Mouse (Mus musculus) hindbrain, embryonic 16.5 days (tissue): ENCODE measurements at regions not wholly inside any gene's neighbourhood (a gene's known extent, or its start where the extent isn't known, plus 50 kb on each side); places are given as distances from the start of the nearest gene placed in this dataset.

Experiments
- ATAC-seq: fragments of 200-750 bp; cut with Nextera tagmentation; 2 replicates; pipeline ENCODE4 v1.8.0; 2017; ENCODE audit warnings: moderate TSS enrichment, moderate library complexity
- H3K27ac ChIP-seq: fragments of 300-500 bp; sonication (generic); 2 replicates; pipeline ENCODE4 v1.5.1; 2014; ENCODE audit warnings: low read depth, mild to moderate bottlenecking, control low read depth, low read length, moderate library complexity
- H3K27me3 ChIP-seq: fragments of 300-500 bp; sonication (generic); replicated peaks from 2 replicates; pipeline ENCODE4 v1.6.1; 2014; ENCODE audit warnings: low read length; ENCODE audit not compliant: control insufficient read depth, insufficient read depth
- H3K36me3 ChIP-seq: fragments of 300-500 bp; sonication (generic); 2 replicates; pipeline ENCODE4 v1.6.1; 2014; ENCODE audit warnings: mild to moderate bottlenecking, low read length, moderate library complexity, mixed read lengths; ENCODE audit not compliant: control insufficient read depth, insufficient read depth
- H3K4me1 ChIP-seq: fragments of 300-500 bp; sonication (generic); 2 replicates; pipeline ENCODE4 v1.6.1; 2014; ENCODE audit warnings: low read depth, low read length; ENCODE audit not compliant: control insufficient read depth, insufficient read depth
- H3K4me2 ChIP-seq: fragments of 300-500 bp; sonication (generic); 2 replicates; pipeline ENCODE4 v1.6.1; 2014; ENCODE audit warnings: mild to moderate bottlenecking, low read length, control low read depth, moderate library complexity
- H3K4me3 ChIP-seq: fragments of 300-500 bp; sonication (generic); 2 replicates; pipeline ENCODE4 v1.5.1; 2014; ENCODE audit warnings: mild to moderate bottlenecking, low read length, control low read depth, moderate library complexity
- H3K9ac ChIP-seq: fragments of 300-500 bp; sonication (generic); 2 replicates; pipeline ENCODE4 v1.6.1; 2014; ENCODE audit warnings: low read depth, mild to moderate bottlenecking, control low read depth, low read length, moderate library complexity
- H3K9me3 ChIP-seq: fragments of 300-500 bp; sonication (generic); 2 replicates; pipeline ENCODE4 v1.6.1; 2014; ENCODE audit warnings: mild to moderate bottlenecking, low read length, moderate library complexity; ENCODE audit not compliant: control insufficient read depth
- WGBS: fragments of 180-500 bp; shearing (Covaris S2); extraction: QIAGEN DNeasy Blood & Tissue Kit; methylation state at CpG from one replicate; pipeline ENCODE4 v1.1.7; 2014; 5-methylcytosine and 5-hydroxymethylcytosine counted together

DNA sequence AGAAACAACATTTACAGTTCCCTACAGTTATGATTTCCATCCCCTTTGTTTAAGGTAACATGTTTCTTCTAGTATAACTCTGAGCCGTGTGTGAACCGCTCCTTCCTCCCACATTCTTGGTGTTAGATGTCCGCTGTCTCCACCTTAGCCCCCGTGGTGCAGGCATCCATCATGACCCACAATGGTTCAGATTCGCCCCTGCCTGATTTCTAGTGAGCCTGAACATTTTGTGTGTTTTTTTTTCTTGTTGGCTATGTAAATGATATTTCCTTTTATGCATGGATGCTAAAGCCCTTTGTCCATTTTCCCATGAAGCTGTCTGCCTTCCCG lies 229.5 kb downstream of the Prdm2 start:
- ATAC-seq = no peak
- H3K36me3 ChIP-seq = no peaks in the 10 kb centered on the region
- H3K27me3 ChIP-seq = no peaks in the 10 kb centered on the region
- no peaks in the 10 kb centered on the region for H3K9me3 ChIP-seq
- no peak overlapping the region for H3K9ac ChIP-seq
- H3K4me1 ChIP-seq = peaks cover 7% of the 10 kb centered on the region
- WGBS = 19% methylated on average over 6 of the region's 6 CpGs
- no peak overlapping the region for H3K27ac ChIP-seq
- H3K4me3 ChIP-seq = no peak overlapping the region
- no peak overlapping the region for H3K4me2 ChIP-seq

DNA sequence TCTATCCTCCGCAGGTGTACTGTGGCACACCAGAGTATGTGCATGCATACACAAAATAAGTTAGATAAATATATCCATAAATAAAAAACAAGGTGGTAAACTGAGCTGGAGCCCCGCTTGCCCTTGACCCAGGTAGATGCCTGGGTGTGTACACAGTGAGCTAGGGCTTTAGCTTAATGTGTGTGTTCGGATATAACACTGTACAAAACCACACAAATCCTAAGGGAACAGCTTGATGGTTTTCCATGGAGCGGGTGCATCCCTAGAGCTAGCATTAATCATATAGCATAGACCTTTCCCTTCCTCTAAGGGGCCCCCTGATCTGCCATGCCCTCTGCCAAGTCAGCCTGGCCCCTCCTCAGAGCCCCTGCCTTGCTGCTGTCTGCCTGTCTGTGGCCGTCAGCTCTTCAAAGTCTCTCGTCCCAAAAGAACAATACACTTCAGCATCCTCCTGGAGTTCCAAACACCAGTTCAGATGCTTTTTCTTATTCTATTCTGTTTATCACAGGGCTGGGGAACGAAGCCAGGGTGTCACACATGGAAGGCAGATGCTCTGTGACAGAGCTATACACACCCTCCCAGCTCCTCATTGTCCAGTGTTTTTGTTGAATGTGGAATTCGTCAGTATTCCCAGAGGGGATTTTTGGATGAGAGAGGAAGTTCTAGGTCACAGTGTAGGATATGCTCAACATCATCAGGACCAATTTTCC lies 230.1 kb downstream of the Prdm2 start:
- Histone ChIP-seq H3K4me2 (no peak overlapping the region), H3K27me3 (no peaks in the 10 kb centered on the region), H3K4me1 (peaks cover 7% of the 10 kb centered on the region), H3K9me3 (no peaks in the 10 kb centered on the region), H3K4me3 (no peak overlapping the region), H3K27ac (no peak overlapping the region), H3K36me3 (no peaks in the 10 kb centered on the region), H3K9ac (peak overlapping the region; percentile 24; the same call in 1 of the 2 replicates)
- 47% methylated on average over 8 of the region's 8 CpGs for WGBS
- ATAC-seq = peak; percentile 42; the same call in 1 of the 2 replicates

DNA sequence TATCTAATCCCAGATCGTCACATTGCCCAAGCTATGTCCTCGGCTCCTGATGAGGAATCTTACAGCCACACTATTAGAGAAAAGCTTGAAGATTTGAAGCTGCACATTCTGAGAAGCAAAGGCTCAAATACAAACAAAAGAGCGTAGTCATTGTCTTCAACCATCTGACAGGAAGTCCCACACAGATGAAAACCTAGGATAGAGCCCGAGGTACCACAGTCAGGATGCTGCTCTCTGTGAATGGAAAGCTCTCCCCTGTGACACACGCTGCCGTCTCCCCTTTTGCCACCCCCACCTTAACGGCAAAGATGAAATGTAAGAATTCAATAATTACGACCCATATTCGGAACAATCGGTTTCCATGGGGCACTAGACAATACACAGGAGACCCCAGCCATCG lies 237.2 kb downstream of the Prdm2 start:
- WGBS = 70% methylated on average over 11 of the region's 11 CpGs
- H3K36me3 ChIP-seq = no peaks in the 10 kb centered on the region
- H3K27me3 ChIP-seq = no peaks in the 10 kb centered on the region
- H3K9ac ChIP-seq = no peak overlapping the region
- no peaks in the 10 kb centered on the region for H3K4me1 ChIP-seq
- H3K9me3 ChIP-seq = no peaks in the 10 kb centered on the region
- no peak overlapping the region for H3K4me3 ChIP-seq
- H3K4me2 ChIP-seq = no peak overlapping the region
- H3K27ac ChIP-seq = no peak overlapping the region
- ATAC-seq = no peak

DNA sequence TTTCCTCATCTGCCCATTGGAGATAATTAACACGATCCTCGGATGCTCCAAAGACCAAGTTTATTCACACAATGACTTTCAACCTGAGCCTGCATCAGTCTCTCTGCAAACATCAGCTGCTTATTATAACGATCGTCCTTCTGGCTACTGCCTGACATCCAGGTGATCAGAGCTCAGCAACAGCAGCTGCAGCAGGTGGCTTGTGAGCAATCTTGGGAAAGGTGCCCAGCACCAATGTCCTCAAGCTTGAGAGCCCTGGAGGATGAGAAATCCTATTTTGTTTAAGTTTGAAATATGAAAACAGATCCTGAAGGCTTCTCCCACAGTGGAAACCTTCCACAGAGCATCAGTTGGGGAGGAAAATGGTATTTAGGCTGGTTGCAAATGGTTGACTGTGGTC lies 242.8 kb downstream of the Prdm2 start:
- Histone ChIP-seq H3K36me3 (no peaks in the 10 kb centered on the region), H3K9ac (no peak overlapping the region), H3K4me3 (no peak overlapping the region), H3K27ac (no peak overlapping the region), H3K4me2 (no peak overlapping the region), H3K4me1 (no peaks in the 10 kb centered on the region), H3K27me3 (no peaks in the 10 kb centered on the region), H3K9me3 (no peaks in the 10 kb centered on the region; the same call in 1 of the 2 replicates)
- no peak for ATAC-seq
- 83% methylated on average over 4 of the region's 4 CpGs for WGBS

DNA sequence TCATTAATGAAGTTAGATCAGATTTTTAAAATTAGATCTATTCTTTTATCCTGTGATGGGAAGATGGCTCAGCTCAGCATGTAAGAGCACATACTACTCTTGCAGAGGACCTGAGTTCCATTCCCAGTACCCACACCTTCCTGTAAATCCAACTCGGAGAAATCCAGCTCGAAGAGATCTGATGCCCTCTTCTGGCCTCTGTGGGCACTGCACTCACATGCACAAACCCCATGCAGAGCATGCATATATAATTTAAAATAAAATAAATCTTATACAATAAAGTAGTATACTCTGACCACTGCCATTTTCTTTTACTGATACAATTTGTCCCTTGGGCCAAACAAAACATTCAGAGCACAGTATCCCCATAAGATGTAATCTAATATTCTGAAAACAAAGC lies 245.2 kb downstream of the Prdm2 start:
- Histone ChIP-seq H3K4me1 (no peaks in the 10 kb centered on the region), H3K27ac (no peak overlapping the region), H3K4me3 (no peak overlapping the region), H3K9ac (no peak overlapping the region), H3K36me3 (no peaks in the 10 kb centered on the region), H3K9me3 (no peaks in the 10 kb centered on the region; the same call in 1 of the 2 replicates), H3K4me2 (no peak overlapping the region), H3K27me3 (no peaks in the 10 kb centered on the region)
- ATAC-seq = no peak
- 90% methylated on average over 2 of the region's 2 CpGs for WGBS

- Histone ChIP-seq H3K27me3 (no peaks in the 10 kb centered on the region), H3K4me2 (no peak overlapping the region), H3K36me3 (no peaks in the 10 kb centered on the region)
These were observed 255.9 kb downstream of the Prdm2 start for GRCm38 (mm10) chr4:142956832-142957429.

GRCm38 (mm10) chr4:142956376-142956775 lies 256.4 kb downstream of the Prdm2 start:
- Histone ChIP-seq H3K36me3 (no peaks in the 10 kb centered on the region), H3K9ac (no peak overlapping the region), H3K4me3 (no peak overlapping the region), H3K4me2 (no peak overlapping the region), H3K9me3 (no peaks in the 10 kb centered on the region), H3K4me1 (peaks cover 17% of the 10 kb centered on the region), H3K27ac (peak overlapping the region; percentile 2; the same call in 1 of the 2 replicates), H3K27me3 (no peaks in the 10 kb centered on the region)
- 63% methylated on average over 5 of the region's 5 CpGs for WGBS
- no peak for ATAC-seq

More at GRCm38 (mm10) chr4:142956832-142957429, 255.9 kb downstream of the Prdm2 start:
- no peak overlapping the region for H3K4me3 ChIP-seq
- peaks cover 17% of the 10 kb centered on the region for H3K4me1 ChIP-seq
- WGBS = 27% methylated on average over 8 of the region's 8 CpGs
- peak; percentile 75 for ATAC-seq
- no peak overlapping the region for H3K9ac ChIP-seq
- peak overlapping the region; percentile 20 for H3K27ac ChIP-seq
- H3K9me3 ChIP-seq = no peaks in the 10 kb centered on the region

DNA sequence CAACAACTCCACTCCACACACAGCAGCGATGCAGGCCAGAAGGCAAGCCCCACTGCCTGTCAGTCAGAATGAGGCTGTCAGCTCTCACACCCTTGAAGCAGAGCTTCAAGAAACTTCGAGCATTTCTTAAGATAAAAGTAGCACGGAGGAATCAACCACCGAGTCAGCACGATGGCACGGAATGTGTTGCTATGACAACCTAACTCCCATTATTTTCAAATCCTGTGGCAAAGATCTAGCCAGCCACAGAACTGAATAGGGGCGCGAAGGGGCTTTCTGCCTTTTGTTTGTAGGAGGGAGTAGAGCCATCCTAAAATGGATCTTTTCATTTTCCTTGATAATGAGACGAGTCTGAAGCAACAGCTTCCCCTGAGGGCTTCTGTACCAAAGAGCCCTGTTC lies 259.1 kb downstream of the Prdm2 start:
- ATAC-seq = peak; percentile 62
- H3K36me3 ChIP-seq = no peaks in the 10 kb centered on the region
- H3K9ac ChIP-seq = no peak overlapping the region
- no peaks in the 10 kb centered on the region for H3K9me3 ChIP-seq
- no peaks in the 10 kb centered on the region for H3K27me3 ChIP-seq
- WGBS = 20% methylated on average over 9 of the region's 9 CpGs
- H3K4me2 ChIP-seq = peak overlapping the region; percentile 15; the same call in 1 of the 2 replicates
- peaks cover 17% of the 10 kb centered on the region for H3K4me1 ChIP-seq
- peak overlapping the region; percentile 64 for H3K27ac ChIP-seq
- no peak overlapping the region for H3K4me3 ChIP-seq

- no peak overlapping the region for H3K27ac ChIP-seq
- H3K36me3 ChIP-seq = no peaks in the 10 kb centered on the region
- WGBS = 85% methylated on average over 1 of the region's 1 CpGs
- no peak for ATAC-seq
- H3K9me3 ChIP-seq = no peaks in the 10 kb centered on the region
- H3K4me2 ChIP-seq = no peak overlapping the region
- no peaks in the 10 kb centered on the region for H3K27me3 ChIP-seq
- H3K4me1 ChIP-seq = peaks cover 17% of the 10 kb centered on the region
- no peak overlapping the region for H3K9ac ChIP-seq
- H3K4me3 ChIP-seq = no peak overlapping the region
These were observed 259.9 kb downstream of the Prdm2 start for GRCm38 (mm10) chr4:142952879-142953278.
